Mouse (Mus musculus): ENCODE measurements around the gene Elovl4. TPM values are rescaled to one million over a fixed set of nuclear protein-coding genes. Genes with fewer than 3 reads are reported as not detected.

Gene Elovl4
- 18.9 and 26.7 TPM in 2 replicates for polyA plus RNA-seq (2012; rRNA removed)

DNA sequence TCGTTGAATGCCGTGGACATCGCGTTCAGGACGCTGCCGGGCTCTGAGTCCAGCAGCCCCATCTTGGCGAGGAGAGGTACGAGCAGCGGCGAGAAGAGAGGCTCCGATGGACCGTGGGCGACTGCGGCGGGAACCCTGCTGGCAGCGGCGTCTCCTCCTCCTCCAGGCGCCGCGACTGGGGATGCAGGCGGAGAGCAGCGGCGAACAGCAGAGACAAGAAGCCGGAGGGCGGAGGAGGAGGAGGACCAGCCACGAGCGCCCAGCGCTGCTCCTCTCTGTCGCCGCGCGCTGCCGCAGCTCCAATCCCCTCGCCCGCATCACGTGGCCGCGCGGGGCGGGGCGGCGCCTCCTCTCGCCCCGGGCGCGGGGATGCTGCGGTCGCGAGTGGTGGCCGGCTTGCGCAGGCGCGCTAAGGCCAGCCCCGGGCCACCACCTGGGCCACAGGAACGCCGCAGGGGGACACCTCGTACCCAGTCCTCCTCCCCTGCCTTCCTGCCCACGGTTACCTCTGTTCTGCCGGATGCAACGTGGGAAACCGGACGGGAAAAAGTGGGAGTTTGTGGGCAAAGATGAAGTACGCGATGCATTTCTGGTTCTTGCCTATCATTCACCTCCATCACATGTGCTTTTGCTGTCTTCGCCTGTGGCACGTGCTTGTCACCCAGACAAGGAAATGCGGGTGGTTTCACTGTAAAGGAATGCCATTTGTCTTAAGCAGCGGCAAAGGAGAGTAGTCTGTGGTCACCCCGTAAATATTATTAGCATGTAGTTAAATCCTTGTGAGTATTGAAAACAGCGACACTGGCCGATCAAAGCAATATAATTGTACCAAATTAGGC, at the start of gene Elovl4:
Elovl4 (minus strand) TSS at position 301 of the 839 bp plus-strand sequence.
- no peak for DNase-seq (ENCODE audit: low read depth)

DNA sequence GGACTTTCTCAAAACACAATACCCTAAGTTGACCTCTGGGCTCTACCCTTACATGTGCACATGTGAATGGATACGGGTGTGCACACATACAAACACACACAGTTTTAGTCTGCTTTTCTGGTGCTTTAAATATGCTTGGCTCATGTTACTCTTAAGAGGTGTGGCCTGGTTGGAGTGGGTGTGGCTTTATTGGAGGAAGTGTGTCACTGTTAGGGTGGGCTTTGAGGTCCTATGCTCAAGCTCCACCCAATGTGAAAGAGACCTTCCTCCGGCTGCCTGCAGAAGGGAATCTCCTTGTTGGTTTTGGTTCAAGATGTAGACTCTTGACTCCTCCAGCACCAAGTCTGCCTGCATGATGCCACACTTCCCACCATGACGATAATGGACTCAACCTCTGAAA, 46.4 kb upstream of the Elovl4 start:
- DNase-seq (ENCODE audit: low read depth): no peak

DNA sequence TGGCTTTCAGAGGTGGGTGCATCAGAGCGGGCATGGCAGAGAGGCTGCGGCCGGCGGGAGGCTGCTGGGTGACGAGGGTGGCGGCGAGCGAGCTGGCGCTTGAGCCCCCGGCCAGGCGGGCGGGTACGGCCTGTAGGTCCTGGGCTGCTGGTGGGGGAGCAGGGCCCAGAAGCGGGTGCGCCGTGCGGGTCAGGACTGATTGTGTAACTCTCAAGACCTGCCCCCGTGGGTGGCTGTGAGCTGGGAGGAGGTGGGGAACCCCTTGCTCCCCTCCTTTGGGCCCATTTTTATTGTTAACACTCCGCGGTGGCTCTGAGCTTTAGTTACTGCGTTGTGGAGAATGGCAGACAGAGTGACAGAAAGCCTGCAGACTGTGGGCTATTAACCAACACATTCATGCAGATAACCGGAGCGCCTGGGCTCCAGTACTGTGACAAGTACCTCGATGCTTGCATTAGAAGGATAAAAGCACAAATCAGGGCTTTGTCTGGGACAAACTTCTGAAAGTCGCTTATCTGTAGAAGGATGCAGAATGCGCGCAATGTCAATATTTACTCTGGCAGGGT, 28.8 kb upstream of the Elovl4 start:
- DNase-seq (ENCODE audit: low read depth): no peak

DNA sequence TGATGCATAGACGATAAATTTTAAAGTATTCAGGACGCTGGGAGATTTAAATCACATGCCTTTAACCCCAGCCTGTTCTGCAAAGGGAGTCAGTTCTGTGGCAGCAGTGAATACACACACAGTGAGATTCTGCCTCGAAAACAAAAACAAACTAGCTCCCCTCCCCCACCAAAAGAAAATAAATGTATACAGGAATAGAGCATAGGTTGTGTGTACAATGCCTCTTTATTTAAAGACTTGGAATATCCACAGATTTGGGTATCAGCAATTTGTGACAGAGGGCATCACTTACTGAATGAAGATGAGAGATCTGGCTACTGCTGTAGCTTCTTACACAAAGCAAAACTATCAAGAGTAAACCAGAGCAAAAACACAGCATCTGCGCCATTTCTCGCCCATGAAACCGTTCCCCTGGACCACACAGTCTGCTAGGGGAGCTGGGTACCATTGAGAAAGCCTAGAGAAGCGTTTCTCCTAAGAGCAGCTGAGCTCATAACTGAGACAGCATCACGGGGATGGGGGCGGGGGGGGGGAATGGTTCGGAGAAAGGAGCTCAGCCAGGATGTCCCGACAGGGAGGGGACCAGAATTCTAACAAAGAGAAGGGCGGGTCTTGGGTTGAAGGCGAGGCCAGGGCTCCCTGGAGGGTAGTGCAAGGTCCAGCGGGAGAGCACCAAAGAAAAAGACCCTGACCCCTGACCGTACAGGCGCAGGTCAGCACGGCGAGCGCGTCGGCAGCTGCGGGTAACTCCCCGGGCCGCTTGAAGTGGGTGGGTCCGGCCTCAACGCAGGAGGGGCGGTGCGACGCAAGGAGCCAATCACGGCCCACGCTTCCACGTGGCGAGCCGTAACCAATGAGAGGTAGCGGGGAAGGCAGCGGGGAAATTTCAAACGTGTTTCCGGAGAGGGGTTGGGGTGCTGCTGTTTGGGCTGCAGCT, 28.0 kb upstream of the Elovl4 start, which contains the start of gene Ttk:
Ttk (plus strand) TSS at position 879 of the 937 bp plus-strand sequence.
- no peak for DNase-seq (ENCODE audit: low read depth)

DNA sequence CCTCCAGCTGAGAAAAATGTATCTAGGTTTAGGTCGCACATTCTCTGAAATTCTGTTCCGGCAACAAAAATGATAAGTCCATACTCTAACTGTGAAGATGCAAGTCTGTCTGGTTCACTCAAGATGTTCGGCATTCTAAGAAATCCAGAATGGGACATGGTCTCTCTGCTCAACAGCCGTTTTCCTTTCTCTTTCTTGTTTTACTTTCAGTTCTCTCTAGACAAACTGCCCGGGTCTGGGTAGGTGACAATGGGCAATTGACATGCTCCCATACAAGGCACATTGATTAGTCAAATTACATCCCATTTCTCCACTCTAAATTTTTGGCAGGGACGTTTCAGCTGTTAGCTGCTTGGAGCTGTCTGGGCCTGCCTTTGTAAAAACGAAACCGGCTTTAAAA, 25.1 kb upstream of the Elovl4 start:
- no peak for DNase-seq (ENCODE audit: low read depth)

DNA sequence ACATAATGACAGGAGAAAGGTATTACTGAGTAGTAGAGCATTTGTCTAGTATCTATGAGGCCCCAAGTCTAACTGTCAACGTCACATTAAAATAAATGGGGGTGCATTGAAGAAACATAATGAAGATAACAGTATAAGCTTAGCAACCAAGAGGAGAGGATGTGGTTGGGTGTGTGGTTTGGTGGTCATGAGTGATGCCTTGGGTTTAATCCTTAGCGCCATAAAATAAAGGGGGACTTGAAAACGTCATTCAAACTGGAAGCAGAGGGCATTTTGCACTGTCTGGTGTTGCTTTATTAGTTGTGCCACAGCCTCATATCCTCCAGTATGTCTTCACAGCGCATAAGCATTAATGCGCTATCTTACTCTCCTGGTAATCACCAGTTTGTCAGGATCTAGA, 23.8 kb upstream of the Elovl4 start:
- no peak for DNase-seq (ENCODE audit: low read depth)

DNA sequence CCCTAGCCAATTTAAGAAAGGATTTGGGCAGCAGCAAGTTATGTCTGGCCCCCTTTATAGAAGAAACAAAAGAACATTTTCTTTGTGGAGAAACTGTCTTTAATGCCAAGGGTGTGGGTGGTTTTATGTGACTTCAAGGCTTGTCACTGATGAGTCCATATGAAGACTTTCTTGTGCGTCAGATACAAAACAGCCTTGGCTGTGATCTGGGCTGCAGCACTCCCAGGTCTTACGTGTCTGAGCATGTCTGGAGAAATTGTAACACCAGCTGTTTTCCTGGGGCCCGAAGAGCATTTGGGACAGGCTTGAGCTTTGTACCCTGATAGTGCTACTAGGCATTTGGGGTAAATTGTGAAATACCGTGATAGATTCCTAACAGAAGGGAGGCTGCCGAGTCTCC, 16.8 kb upstream of the Elovl4 start:
- peak; percentile 83 for DNase-seq (ENCODE audit: low read depth)

DNA sequence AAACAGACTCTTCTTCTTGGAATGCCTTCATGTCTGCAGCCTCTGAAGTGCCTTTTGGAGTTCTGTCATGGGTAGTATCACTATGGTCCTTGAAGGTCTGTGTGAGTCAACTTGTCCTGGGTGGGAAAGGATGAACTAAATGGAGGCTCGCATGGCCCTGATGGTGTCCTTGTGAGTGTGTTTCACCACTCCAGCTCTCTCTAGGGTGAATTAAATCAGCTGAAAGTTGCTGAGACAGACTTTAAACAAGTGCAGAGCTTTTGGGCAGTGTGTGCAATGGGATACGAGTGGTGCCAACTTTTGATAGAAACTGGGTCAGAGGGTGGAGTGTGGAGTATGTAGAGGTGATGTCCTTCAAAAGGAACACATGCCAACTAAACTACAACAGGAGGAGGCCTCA, 14.9 kb upstream of the Elovl4 start:
- no peak for DNase-seq (ENCODE audit: low read depth)

DNA sequence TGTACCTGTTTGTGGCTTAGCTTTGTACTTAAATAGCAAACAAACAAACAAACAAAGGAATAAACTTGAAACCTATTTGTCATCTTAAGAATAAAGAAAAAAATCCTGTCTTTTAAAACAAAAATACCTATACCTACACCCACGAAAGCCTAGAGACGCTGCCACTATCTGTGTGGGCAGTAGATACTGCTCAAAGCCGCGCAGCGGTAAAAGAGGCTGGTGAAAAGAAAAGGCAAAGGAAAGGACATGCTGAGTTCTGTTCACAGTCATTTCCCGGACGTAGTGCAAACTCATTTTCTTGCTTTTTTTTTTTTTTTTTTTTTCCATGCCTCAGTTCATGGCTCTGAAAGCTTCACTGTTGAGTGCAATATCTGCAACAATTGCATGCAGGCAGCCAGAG, 13.1 kb upstream of the Elovl4 start:
- DNase-seq (ENCODE audit: low read depth): no peak

DNA sequence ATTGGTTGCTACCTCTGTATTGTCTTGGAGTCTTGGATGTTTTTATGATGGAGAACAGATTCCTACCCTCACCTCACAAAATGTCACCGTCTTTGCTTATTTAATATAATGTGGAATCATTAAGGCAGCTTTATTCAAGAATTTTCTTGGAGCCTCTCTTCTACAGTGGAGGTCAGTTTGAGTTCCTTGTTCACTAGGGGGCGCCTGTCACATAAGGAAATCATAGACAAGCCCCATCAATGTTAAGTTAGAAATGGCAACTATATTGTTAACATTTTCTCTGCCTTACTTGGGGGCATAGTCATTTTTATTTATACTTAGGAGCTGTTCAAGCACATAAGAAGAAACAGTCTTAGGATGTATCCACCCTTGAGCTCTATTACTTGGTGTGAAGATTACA, 1.5 kb upstream of the Elovl4 start:
- no peak for DNase-seq (ENCODE audit: low read depth)

DNA sequence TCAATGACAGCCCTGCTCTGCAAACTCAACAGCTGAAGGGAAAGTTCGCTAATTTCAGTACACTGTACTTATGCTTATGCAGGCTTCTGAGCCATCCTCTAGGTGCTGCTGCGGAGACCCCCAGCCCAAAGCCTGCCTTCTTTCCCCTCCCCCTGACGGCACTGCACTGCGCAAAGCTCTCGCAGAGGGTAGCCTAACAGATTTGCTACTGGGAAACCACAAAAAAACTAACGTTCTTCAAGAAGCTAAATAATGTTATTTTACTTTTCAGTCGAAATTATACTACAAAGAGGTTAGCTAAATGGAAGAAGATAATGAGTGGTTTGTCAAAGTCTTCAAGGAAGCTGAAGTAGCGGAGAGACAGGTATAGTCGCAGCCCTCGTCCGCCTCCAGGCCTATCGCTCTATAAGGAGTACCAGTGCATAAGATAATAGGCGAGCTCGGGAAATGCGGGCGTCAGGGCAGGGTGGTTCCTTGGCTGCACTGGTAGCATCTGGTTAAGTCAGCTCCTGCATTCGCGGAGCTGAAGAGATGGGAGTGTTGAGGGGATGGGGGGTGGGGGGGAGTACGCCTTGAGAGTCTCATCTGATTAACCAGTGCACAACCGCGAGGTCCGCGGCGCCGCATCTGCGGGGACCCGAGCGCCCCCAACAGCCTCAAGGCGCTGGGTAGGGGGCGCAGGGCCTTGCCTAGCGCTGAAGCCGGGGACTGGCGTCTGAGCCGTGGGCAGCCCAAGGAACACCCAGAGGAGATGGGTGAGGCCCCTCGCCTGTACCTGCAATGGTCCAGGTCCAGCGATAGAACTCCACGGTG, 707 bp downstream of the Elovl4 start:
- no peak for DNase-seq (ENCODE audit: low read depth)

DNA sequence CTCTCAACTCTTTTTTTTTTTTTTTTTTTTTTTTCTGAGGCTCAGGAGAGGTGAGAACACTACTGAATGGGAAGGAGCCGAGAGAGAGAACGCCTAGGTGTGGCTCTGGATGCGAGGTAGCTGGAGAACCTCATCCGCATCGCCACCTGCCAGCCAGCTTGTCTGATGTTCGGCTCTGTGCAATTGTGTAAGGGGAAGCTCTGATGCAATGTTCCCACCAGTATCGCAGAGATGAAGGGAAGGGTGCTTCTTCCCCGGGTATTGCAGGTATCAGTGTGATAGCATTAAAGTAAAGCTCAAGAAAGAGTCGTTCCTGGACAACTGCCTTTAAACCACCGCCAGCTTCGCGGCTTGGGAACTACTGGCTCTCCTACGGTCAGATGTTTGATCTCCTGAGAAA, 1.7 kb downstream of the Elovl4 start:
- DNase-seq (ENCODE audit: low read depth): no peak

DNA sequence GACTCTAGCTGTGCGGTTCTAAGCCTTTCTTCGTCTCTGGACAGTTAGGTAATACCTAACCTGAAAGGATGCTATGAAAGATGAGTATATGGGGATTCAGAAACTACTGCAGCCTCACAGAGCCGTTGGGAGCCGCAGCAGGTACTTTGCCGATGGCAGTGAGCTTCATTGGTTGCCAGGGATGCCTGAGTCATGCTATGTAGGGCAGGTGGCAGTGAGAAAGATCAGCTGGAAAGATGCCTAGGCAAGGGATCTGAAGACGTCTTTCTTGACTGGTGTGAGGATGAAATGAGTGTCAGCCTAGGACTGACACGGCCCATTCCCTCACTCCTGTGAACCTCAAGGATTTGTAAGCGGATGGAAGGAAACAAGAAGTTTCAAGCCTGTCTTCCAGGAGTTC, 8.2 kb downstream of the Elovl4 start:
- DNase-seq (ENCODE audit: low read depth): no peak

DNA sequence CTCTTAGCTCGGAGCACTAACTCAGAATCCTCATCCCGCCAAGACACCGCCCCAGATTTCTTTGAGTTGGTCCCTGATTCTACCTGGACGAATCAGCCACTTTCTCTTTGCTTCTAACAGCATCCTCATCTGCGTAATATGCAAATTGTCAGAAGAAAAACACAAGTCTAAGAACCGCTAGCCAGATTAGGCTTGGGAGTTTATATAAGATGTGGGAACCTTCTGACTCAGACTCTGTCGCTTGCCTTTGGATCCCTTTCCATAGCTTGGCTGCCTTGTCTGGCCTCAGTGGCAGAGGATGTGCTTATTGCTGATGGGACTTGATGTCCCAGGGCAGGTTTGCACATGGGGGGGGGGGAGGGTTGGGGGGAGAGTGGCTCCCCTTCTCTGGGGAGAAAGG, 9.2 kb downstream of the Elovl4 start:
- DNase-seq (ENCODE audit: low read depth): no peak

DNA sequence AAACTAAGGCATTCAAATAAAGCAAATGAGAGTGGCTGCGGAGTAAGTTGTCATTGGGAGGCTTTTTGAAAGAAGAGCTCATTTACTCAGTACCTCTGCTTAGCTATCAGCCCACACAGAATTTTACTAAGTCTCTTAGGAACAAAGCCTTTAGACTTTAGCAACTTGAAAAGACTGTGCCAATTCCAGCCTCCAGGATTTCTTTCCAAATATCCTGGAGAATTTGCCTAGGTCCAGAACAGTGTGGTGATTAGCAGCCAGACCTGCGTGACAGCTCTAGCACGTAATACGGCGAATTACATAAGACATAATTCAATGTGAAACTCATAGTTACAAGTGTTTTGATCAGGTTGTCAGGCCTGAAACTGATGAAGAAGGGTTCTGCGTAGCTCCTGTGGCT, 16.8 kb downstream of the Elovl4 start:
- DNase-seq (ENCODE audit: low read depth): peak; percentile 96

DNA sequence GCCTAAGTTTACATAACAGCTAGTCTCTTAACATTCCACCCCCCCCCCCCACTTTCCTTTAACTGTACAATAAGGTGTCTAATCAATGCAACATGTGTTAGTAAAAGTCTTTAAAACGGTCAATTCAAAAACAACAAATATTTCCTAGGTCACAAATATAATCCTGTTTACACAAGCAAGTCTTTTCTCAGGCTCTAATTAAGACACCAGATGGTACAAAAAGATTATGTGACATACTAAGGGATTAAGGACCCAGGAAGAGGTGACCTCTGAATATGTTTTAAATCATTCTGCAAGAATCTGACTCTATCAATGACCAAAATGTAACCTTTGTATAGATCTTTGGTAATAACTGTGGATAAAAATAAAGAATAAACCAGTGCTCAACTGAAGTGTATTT, 20.6 kb downstream of the Elovl4 start:
- DNase-seq (ENCODE audit: low read depth): no peak

DNA sequence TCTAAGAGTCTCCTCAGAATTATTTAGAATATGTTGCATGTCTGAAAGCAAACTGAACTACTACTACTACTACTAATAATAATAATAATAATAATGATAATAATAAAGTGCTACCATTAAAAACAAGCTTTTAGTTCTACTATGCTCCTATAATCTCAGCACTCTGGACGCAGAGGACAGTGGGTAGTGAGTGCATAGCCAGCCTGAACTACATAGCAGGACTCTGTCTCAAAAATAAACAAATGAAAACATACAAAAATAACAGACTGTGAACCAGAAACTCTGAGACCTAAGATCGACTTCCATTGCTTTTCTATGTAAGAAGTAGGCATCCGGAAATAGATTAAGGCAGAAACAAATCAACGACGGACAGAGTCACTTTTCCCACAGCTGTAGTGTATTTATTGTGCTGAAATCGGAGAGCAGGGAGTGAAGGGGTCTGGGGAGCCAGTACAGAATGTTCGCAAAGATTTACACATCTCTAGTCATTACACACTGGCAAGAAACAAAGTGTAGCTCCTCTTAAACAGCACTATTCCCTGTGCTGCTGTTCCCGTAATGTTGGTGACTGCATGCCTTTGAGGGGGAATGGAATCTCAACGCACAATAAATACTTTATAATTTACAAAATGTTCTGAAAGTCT, 27.6 kb downstream of the Elovl4 start:
- DNase-seq (ENCODE audit: low read depth): no peak

DNA sequence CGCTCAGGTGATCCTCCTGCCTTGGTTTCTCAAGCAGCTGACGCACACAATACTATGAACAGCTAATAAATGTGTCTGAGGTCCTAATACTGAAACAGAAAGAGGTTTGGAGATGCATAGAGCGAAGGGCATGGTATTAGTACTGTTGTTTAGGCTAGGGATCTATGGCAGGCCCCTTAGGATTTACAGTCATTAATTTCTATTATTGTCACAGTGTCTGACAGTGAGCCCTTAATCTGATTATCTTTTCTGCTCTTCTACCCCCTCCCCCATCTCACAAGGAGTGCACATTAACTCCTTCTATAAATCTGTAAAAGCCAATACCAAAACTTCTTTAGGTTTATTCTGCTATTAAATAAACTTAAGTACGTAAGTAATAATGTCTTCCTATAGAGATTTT, 44.8 kb downstream of the Elovl4 start:
- no peak for DNase-seq (ENCODE audit: low read depth)

DNA sequence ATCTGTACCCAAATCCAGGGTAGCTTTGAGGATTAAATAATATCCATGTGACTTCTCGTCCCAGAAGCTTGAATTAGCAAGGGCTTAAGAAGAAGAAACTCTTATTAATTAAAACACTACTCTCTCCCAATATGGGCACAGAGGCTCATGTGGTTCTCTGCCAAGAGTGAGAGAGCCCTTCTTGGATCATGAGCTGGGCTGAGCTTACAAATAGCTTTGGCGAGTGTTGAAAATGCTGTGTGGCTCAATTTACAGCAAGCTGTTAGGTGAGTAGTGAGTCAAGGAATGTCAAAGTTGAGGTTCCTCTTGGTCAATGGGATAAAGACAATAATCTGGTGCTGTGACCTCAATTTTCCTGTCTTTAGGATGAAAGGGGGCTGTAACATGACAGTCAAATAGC, 74.2 kb downstream of the Elovl4 start:
- no peak for DNase-seq (ENCODE audit: low read depth)

DNA sequence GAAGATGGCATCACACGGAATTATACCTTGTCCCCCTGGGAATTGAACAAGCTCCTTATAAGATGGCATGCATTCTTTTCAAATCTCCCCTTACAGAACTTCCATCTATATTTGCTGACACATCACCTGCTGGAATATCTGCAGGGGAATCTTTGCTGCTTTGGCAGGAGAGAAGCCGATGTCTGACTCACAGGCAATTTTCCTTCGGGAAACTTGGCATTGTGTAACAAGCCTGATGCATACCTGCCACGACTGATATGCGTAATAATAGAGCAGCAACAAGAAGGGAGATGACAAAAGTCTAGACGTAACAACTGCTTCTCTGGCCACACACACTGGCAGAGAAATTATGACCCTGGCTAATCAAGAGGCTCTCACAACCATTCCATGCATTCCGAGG, 75.2 kb downstream of the Elovl4 start:
- DNase-seq (ENCODE audit: low read depth): no peak
